Mouse (Mus musculus) heart, adult 2 months (tissue): ENCODE data around the gene Cftr.

Experiments used
- CTCF ChIP-seq: fragments of 200-600 bp; IDR thresholded peaks from 2 replicates; pipeline ENCODE4 v1.8.1; 2022; ENCODE audit warnings: antibody characterized with exemption, mild to moderate bottlenecking, moderate library complexity
- POLR2A ChIP-seq: fragments of 200-500 bp; IDR thresholded peaks from 2 replicates; pipeline ENCODE4 v1.6.1; 2011; ENCODE audit warnings: mild to moderate bottlenecking, low read depth, low read length, control low read depth; ENCODE audit not compliant: insufficient read depth

GRCm38 (mm10) chr6:18360154-18360553 lies 189.7 kb downstream of the Cftr start:
- TF ChIP-seq CTCF: no peak
- no peak for TF ChIP-seq POLR2A
